Mouse (Mus musculus) spleen, adult 18-20 months (tissue): ENCODE results near the gene Gm20388.

Experiments used
- DNase-seq, 2 experiments: peaks; one replicate each; pipeline ENCODE4 v3.0.0; 2022; ENCODE audit warnings: mixed read lengths in 2 of 2

Gene Gm20388

GRCm38 (mm10) chr8:120049949-120050348 lies 139.3 kb downstream of the Gm20388 start:
- DNase-seq = peak in 1 of 2 experiments; percentile 21

GRCm38 (mm10) chr8:120050376-120050775 lies 139.7 kb downstream of the Gm20388 start:
- DNase-seq = no peak

- DNase-seq = no peak
These were observed 140.4 kb downstream of the Gm20388 start for GRCm38 (mm10) chr8:120051006-120051405.

- DNase-seq = no peak
These were observed 141.3 kb downstream of the Gm20388 start for GRCm38 (mm10) chr8:120051908-120052307.

- no peak for DNase-seq
These were observed 141.7 kb downstream of the Gm20388 start for GRCm38 (mm10) chr8:120052318-120052717.

GRCm38 (mm10) chr8:120054833-120055232 lies 144.2 kb downstream of the Gm20388 start:
- DNase-seq = no peak

GRCm38 (mm10) chr8:120057078-120057477 lies 146.4 kb downstream of the Gm20388 start:
- no peak for DNase-seq

GRCm38 (mm10) chr8:120062742-120063141 lies 152.1 kb downstream of the Gm20388 start:
- DNase-seq = no peak

GRCm38 (mm10) chr8:120063326-120063725 lies 152.7 kb downstream of the Gm20388 start:
- no peak for DNase-seq

- DNase-seq = no peak
These were observed 155.0 kb downstream of the Gm20388 start for GRCm38 (mm10) chr8:120065611-120066010.

- DNase-seq = no peak
These were observed 155.6 kb downstream of the Gm20388 start for GRCm38 (mm10) chr8:120066226-120066625.

- DNase-seq = no peak
These were observed 157.5 kb downstream of the Gm20388 start for GRCm38 (mm10) chr8:120067936-120068668.

- DNase-seq = peak; percentile 37 to 72
These were observed 161.0 kb downstream of the Gm20388 start for GRCm38 (mm10) chr8:120071684-120072083.

- no peak for DNase-seq
These were observed 161.6 kb downstream of the Gm20388 start for GRCm38 (mm10) chr8:120072259-120072658.

GRCm38 (mm10) chr8:120072827-120073226 lies 162.2 kb downstream of the Gm20388 start:
- DNase-seq = no peak

- no peak for DNase-seq
These were observed 163.9 kb downstream of the Gm20388 start for GRCm38 (mm10) chr8:120074516-120074915.

- DNase-seq = no peak
These were observed 164.7 kb downstream of the Gm20388 start for GRCm38 (mm10) chr8:120075347-120075746.

GRCm38 (mm10) chr8:120078080-120078479 lies 167.4 kb downstream of the Gm20388 start:
- DNase-seq = peak; percentile 43 to 79

GRCm38 (mm10) chr8:120079361-120079760 lies 168.7 kb downstream of the Gm20388 start:
- no peak for DNase-seq

GRCm38 (mm10) chr8:120083261-120083660 lies 172.6 kb downstream of the Gm20388 start:
- no peak for DNase-seq

- DNase-seq = no peak
These were observed 174.1 kb downstream of the Gm20388 start for GRCm38 (mm10) chr8:120084783-120085182.

- no peak for DNase-seq
These were observed 178.9 kb downstream of the Gm20388 start for GRCm38 (mm10) chr8:120089511-120089910.

GRCm38 (mm10) chr8:120091032-120091431 lies 180.4 kb downstream of the Gm20388 start:
- no peak for DNase-seq

GRCm38 (mm10) chr8:120093103-120093502 lies 182.5 kb downstream of the Gm20388 start:
- DNase-seq = no peak

GRCm38 (mm10) chr8:120094801-120095200 lies 184.2 kb downstream of the Gm20388 start:
- no peak for DNase-seq
